Mouse (Mus musculus) spleen, postnatal 10 days (tissue): Measurements from ENCODE around the gene Rbm4.

ENCODE experiments used
- DNase-seq, 2 experiments: peaks; one replicate each; pipeline ENCODE4 v3.0.0; 2021 to 2022; ENCODE audit warnings: low spot score in 2 of 2

Rbm4 gene

DNA sequence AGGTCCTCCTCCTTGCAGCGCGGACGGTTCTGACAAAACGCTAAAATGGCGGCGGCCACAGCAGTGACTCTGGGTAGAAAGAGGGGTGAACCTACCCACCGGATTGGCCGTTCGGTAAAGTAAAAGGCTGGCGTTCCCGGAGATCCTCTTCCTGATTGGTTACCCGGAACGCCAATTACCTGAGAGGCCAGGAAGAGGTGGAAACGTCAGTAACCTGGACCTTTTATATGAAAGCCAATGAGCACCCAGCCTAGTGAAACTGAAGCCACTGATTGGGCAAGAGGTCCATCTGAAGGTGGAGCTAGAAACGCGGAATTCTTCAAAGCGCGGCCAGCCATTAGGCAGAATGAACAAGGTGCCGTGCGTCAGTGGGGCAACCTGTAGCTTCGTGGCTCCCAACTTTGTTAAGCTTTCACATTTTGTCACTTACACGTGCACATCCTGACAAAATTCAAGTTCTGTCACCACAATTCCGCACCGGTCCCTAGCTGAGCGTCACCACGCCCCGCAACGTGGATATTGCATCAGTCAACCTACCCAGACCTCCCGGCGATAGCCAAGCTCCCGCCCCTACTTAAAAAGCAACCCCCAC lies at the start of gene Rbm4:
TSS of gene Rbm4 (minus strand) at position 71 of the 592 bp plus-strand sequence.
- DNase-seq = peak; percentile 94 to 97

GRCm38 (mm10) chr19:4842611-4843010 lies 48.9 kb upstream of the Rbm4 start:
- no peak for DNase-seq

- DNase-seq = no peak
Observed at GRCm38 (mm10) chr19:4840848-4841247, 47.1 kb upstream of the Rbm4 start.

DNA sequence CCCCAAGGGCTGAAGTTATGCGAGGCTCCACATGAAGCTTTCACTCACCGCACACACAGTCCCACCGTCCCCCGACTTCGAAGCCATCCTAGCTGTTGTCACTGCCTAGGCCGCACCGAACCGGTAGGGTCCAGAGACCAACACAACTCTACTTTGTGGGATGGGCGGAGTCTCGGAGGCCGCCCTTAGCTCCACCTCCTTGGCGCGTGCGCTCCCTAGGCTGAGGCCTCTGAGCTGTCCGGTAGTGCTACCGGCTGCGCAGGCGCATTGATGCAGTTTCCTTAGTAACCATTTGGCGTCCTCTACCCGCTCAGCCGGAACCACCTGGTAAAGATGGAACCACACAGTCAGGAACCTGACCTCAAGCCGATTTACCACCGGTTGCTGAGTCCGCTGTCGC lies 45.4 kb upstream of the Rbm4 start, which contains the start of the genes Ccs and Ccdc87:
TSS of gene Ccs (minus strand) at position 184 of the 400 bp plus-strand sequence.
TSS of gene Ccdc87 (plus strand) at position 218 of the 400 bp plus-strand sequence.
- peak; percentile 92 to 97 for DNase-seq

DNA sequence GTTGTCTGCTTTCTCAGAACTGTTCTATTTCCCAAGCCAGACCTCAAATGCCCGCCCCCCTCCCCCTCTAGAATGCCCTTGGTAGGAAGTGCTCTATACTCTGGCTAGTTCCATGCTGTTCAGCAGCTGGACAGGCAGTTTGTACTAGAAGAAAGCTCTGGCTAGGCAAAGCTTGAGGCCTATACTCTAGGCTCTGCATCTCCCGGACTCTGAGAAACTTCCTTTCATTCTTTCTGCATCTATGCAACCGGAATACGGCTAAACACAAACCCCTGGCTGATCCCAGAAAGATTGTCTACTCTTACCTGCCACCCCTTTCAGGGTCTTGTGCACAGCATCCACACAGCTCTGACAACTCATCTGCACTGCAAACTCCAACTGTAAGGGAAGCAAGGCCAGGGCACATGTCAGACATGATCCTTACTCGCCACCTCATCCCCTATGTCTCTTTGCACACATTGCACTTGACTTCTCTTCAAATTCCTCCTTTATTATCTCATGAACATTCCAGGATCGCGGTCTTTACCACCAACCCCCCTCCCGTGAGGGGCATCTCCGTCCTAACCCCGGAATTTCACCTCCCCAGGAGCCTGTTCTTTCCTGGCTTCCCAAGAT lies 44.9 kb upstream of the Rbm4 start:
- DNase-seq = peak in 1 of 2 experiments; percentile 18

- no peak for DNase-seq
Observed at GRCm38 (mm10) chr19:4837049-4837448, 43.3 kb upstream of the Rbm4 start.

DNA sequence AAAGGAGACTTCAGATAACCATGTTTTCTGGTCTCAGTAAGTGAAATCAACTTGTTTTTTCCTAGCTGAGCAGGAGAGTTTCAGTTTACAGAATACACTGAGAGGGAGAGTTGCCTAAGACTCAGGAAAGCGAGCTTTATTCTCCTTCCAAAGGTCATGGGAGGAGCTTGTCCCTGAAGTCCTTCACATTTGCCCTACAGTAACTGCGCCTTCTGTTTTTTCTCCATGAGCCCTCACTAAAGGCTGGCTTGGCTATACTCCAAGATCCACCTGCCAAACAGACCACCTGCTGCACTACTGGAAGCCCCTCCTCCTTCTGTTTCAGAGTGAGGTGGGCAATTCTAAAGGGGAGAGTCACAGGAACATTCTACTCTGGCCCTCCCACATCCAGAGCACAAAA lies 42.4 kb upstream of the Rbm4 start:
- no peak for DNase-seq

- DNase-seq = no peak
Observed at GRCm38 (mm10) chr19:4833977-4834376, 40.3 kb upstream of the Rbm4 start.

- DNase-seq = no peak
Observed at GRCm38 (mm10) chr19:4829156-4829555, 35.5 kb upstream of the Rbm4 start.

DNA sequence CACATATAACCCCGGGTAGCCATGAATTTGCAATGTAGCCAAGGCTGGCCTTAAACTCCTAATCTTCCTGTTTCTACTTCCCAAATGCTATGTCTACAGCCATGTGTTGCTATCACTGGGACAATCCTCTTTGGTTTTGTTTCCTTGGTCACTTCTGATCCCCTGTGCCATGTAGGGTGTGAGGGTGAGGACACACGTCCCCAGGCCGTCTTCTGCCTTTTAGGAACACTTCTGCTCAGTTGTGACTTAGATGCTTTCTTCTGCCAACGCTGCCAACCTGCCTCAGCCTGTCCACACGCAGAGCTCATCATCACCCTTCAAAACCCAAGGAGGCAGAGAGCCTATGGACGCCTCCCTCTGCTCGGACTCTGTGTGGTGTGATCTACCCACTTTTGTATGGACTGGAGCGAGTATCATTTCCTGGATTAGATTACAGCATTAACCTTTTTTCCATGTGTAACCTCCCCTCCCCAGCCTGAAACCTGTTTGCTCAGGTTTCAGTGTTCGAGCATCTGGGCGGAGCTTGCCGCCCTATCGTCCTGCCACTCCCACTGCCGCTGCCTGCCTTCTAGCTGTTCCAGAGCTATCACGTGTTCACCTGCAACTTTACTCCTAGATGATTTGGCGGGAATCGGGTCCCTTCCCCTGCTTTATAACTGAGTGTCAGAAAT lies 34.9 kb upstream of the Rbm4 start:
- no peak for DNase-seq

- DNase-seq = no peak
Observed at GRCm38 (mm10) chr19:4820678-4821303, 27.1 kb upstream of the Rbm4 start.

DNA sequence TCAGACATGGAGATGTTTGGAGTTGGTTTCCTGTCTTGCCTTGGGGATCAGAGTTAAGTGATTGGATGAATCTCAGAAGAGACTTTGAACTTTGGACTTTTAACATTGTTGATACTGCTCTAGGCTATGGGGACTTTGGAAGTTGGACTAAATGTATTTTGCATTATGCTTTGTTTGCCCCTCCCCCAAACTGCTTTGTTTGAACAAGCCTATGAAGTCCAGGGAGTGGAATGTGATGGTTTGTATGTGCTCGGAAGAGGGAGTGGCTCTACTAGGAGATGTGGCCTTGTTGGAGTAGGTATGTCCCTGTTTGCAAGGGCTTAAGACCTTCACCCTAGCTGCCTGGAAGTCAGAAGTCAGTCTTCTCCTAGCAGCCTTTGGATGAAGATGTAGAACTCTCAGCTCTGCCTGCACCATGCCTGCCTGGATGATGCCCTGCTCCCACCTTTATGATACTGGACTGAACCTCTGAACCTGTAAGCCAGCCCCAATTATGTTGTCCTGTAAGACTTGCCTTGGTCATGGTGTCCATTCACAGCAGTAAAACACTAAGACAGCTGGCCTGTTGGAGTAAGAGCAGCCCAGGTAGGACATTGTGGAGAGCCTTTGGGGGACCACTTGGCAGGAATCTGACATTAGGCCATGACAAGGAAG lies 23.6 kb upstream of the Rbm4 start:
- DNase-seq = no peak

- peak in 1 of 2 experiments; percentile 73 for DNase-seq
Observed at GRCm38 (mm10) chr19:4813015-4813414, 19.3 kb upstream of the Rbm4 start.

DNA sequence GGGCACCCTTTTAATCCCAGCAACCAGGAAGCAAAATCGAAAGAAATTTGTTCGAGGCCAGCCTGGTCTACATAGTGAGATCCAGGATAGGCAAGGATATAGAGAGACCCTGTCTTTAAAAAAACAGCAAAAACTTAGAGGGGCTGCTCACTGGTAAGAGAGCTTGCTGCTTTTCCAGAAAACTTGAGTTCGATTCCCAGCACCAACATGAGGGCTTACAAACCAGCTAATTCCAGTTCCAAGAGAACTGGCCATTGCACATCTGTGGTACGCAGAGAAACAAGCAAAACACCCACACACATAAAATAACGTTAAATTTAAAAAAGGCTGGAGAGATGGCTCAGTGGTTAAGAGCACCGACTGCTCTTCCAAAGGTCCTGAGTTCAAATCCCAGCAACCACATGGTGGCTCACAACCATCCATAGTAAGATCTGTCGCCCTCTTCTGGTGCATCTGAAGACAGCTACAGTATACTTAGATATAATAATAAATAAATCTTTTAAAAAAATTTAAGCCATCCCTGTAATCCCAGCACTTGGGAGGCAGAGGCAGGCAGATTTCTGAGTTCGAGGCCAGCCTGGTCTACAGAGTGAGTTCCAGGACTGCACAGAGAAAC lies 18.7 kb upstream of the Rbm4 start:
- peak in 1 of 2 experiments; percentile 36 for DNase-seq

DNA sequence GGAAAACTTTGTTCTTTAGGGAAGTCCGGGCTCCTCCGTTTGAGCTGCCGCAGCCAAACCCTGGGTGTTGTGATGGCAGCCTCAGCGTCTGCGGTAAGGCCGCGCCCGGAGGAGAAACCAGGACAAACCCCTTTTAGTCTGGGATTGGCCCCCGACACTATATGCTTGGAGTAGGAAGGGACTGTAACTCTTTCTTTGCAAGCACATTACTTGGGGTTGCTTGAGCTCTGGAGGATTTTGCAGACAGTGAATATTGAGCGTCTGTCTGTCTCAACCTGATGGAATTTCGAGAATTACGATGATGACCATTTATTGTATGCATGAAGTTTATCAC lies 18.2 kb upstream of the Rbm4 start:
- DNase-seq = no peak

- DNase-seq = peak; percentile 96 to 98
Observed at GRCm38 (mm10) chr19:4811063-4811908, 17.6 kb upstream of the Rbm4 start, which contains the start of the genes Gm21992 and Rbm14. Gene Gm21992 (minus strand): TSS chr19:4811612. Gene Rbm14 (minus strand): TSS chr19:4811634.

DNA sequence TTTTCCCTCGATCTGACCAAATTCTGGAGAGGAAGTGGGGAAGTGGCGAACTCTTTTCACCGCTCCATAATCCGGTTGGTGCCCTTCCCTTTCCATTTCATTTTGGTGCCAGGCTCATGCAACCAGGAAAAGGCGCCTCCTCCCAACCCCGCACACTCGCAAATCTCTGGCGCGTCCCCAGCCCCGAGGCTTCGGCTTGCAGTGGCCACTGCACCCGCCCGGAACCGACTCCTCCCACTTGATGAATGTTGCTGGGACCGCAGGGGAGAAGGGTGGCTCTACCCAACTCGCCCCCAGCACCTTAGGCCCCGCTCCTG lies 17.0 kb upstream of the Rbm4 start:
- DNase-seq = no peak

- no peak for DNase-seq
Observed at GRCm38 (mm10) chr19:4810309-4810708, 16.6 kb upstream of the Rbm4 start.

DNA sequence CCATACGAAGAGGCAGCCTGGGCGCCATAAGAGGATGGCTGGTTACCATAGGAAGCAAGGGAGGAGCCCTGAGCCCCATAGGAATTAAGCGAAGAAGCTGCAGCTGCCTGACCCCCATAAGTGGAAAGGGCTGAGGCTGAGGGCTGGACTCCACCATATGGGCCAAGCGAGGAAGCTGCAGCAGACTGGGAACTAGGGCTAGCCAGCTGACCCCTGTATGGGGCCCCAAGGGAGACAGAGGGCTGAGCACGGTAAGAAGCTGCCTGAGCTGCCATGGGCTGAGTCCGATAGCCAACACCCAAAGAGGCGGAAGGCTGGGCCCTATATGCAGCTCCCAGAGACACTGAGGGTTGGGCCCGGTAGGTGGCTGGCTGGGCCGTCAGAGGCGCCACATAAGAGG lies 9.6 kb upstream of the Rbm4 start:
- DNase-seq = no peak

DNA sequence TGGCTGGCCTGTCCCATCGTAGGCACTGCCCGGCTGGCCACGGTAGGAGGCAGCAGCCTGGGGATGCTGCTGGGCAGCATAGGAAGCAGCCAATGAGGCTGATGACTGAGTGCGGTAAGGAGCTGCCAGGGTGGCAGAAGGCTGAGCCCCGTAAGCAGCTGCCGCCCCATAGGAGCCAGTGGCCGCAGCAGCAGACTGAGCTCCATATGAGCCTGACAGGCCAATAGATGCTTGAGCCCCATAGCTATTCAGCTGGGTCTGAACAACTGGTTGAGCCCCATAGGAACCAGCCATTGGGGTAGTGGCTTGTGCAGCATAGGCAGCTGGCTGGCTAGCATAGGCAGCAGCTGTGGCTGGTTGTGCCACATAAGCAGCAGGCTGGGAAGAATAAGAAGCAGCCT lies 9.0 kb upstream of the Rbm4 start:
- no peak for DNase-seq

DNA sequence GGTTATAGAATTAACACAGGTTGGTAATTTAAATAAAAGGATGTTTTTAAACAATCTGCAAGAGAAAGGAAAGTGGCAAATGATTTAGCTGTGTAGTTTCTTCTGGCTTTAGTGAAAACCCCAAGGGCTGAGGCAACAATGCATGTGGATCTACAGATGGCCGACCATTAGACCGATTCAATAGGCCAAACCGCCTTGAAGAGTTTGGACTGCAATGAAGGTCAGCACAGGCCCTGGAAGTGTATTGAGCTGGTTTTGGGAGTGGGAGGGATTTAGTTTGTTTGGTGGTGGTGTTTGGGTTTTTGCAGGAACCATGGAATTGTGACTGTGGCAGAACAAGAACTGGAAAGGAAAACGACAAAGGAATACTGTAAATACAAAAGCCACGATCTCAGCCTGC lies 5.4 kb upstream of the Rbm4 start:
- no peak for DNase-seq
